Mouse (Mus musculus) forebrain, embryonic 11.5 days (tissue): ENCODE results near the gene Lcn3. TPM values are rescaled to one million over a fixed set of nuclear protein-coding genes. Genes with fewer than 3 reads are reported as not detected.
"Not testable (repeated sequence)": the region's sequence is repeated elsewhere in the genome, so short reads cannot be mapped to it uniquely, and the experiment has no call there.

Experiments used
- ATAC-seq: fragments of 200-750 bp; cut with Nextera tagmentation; replicated peaks from 2 replicates; pipeline ENCODE4 v1.8.0; 2017; ENCODE audit warnings: moderate TSS enrichment; ENCODE audit not compliant: low FRiP score
- DNase-seq: peaks from one replicate; pipeline ENCODE4 v3.0.0-alpha.2; 2017; ENCODE audit warnings: low spot score
- H3K27ac ChIP-seq: fragments of 300-500 bp; sonication (generic); 2 replicates; pipeline ENCODE4 v1.5.1; 2014; ENCODE audit warnings: low read depth, low read length
- H3K27me3 ChIP-seq: fragments of 300-500 bp; sonication (generic); 2 replicates; pipeline ENCODE4 v1.6.1; 2014; ENCODE audit warnings: mild to moderate bottlenecking, low read length, mixed read lengths; ENCODE audit not compliant: control insufficient read depth, insufficient read depth
- H3K36me3 ChIP-seq: fragments of 300-500 bp; sonication (generic); 2 replicates; pipeline ENCODE4 v1.6.1; 2014; ENCODE audit warnings: mild to moderate bottlenecking, low read length, moderate library complexity, mixed read lengths; ENCODE audit not compliant: control insufficient read depth, insufficient read depth
- H3K4me1 ChIP-seq: fragments of 300-500 bp; sonication (generic); replicated peaks from 2 replicates; pipeline ENCODE4 v1.6.1; 2014; ENCODE audit warnings: low read length, mixed read lengths; ENCODE audit not compliant: control insufficient read depth, insufficient read depth
- H3K4me2 ChIP-seq: fragments of 300-500 bp; sonication (generic); 2 replicates; pipeline ENCODE4 v1.6.1; 2014; ENCODE audit warnings: low read depth, mild to moderate bottlenecking, low read length, moderate library complexity, mixed read lengths; ENCODE audit not compliant: severe bottlenecking
- H3K4me3 ChIP-seq: fragments of 300-500 bp; sonication (generic); 2 replicates; pipeline ENCODE4 v1.5.1; 2014; ENCODE audit warnings: low read depth, low read length
- H3K9ac ChIP-seq: fragments of 300-500 bp; sonication (generic); 2 replicates; pipeline ENCODE4 v1.6.1; 2014; ENCODE audit warnings: low read length
- H3K9me3 ChIP-seq: fragments of 300-500 bp; sonication (generic); 2 replicates; pipeline ENCODE4 v1.6.1; 2016; ENCODE audit warnings: low read length, mixed read lengths; ENCODE audit not compliant: control insufficient read depth
- WGBS: fragments of 180-500 bp; shearing (Covaris S2); extraction: QIAGEN DNeasy Blood & Tissue Kit; methylation state at CpG from one replicate; pipeline ENCODE4 v1.1.7; 2014; 5-methylcytosine and 5-hydroxymethylcytosine counted together
- polyA plus RNA-seq: library from polyadenylated mRNA; unstranded; fragments of >200 nt; fragmentation: Nextera tagmentation; extraction: Ambion mirVana; gene quantifications from 2 replicates; pipeline ENCODE4 v1.2.1, GENCODE M21; 2014

Lcn3 gene
- polyA plus RNA-seq, 1 experiment from 2014 or later: not detected

GRCm38 (mm10) chr2:25798065-25798464 is 32.7 kb downstream of the Lcn3 start:
- H3K36me3 ChIP-seq: no peaks in the 10 kb centered on the region
- H3K9me3 ChIP-seq: no peaks in the 10 kb centered on the region
- no peak for DNase-seq
- H3K27me3 ChIP-seq: no peaks in the 10 kb centered on the region
- H3K4me2 ChIP-seq: no peak overlapping the region
- no peak for ATAC-seq
- no peaks in the 10 kb centered on the region; the same call in 1 of the 2 replicates for H3K4me1 ChIP-seq
- H3K9ac ChIP-seq: no peak overlapping the region
- 63% methylated on average over 5 of the region's 5 CpGs for WGBS
- no peak overlapping the region for H3K27ac ChIP-seq
- H3K4me3 ChIP-seq: no peak overlapping the region

GRCm38 (mm10) chr2:25811711-25812110 is 46.3 kb downstream of the Lcn3 start:
- no peak for ATAC-seq

GRCm38 (mm10) chr2:25813364-25813763 is 48.0 kb downstream of the Lcn3 start:
- no peak overlapping the region for H3K4me2 ChIP-seq
- no peak overlapping the region for H3K27ac ChIP-seq
- ATAC-seq (no peak), DNase-seq (no peak)
- no peaks in the 10 kb centered on the region for H3K4me1 ChIP-seq
- no peak overlapping the region for H3K9ac ChIP-seq
- no peak overlapping the region for H3K4me3 ChIP-seq
- H3K9me3 ChIP-seq: no peaks in the 10 kb centered on the region
- 82% methylated on average over 5 of the region's 5 CpGs for WGBS
- H3K27me3 ChIP-seq: no peaks in the 10 kb centered on the region
- no peaks in the 10 kb centered on the region for H3K36me3 ChIP-seq

More at GRCm38 (mm10) chr2:25811711-25812110, 46.3 kb downstream of the Lcn3 start:
- no peak for DNase-seq
- Histone ChIP-seq H3K4me2 (no peak overlapping the region), H3K4me1 (no peaks in the 10 kb centered on the region), H3K27me3 (no peaks in the 10 kb centered on the region), H3K4me3 (no peak overlapping the region), H3K36me3 (no peaks in the 10 kb centered on the region), H3K9me3 (no peaks in the 10 kb centered on the region), H3K9ac (no peak overlapping the region), H3K27ac (no peak overlapping the region)
- 83% methylated on average over 2 of the region's 2 CpGs for WGBS

- 86% methylated on average over 1 of the region's 1 CpGs for WGBS
- DNase-seq, H3K27ac ChIP-seq, H3K27me3 ChIP-seq, H3K9ac ChIP-seq, H3K4me3 ChIP-seq, ATAC-seq, H3K36me3 ChIP-seq, H3K4me1 ChIP-seq, H3K4me2 ChIP-seq, H3K9me3 ChIP-seq: not testable (repeated sequence)
Measured at GRCm38 (mm10) chr2:25815748-25816147, 50.4 kb downstream of the Lcn3 start, which contains the start of gene Glt6d1. Glt6d1 (minus strand) TSS chr2:25815848.

Other genes with a start within 250 kb of the Lcn3 start
- gene Traf2, start 218.6 kb upstream of the Lcn3 start, polyA plus RNA-seq: 37.2 and 40.1 TPM in 2 replicates
- gene Edf1, start 207.7 kb upstream of the Lcn3 start, polyA plus RNA-seq: 353 and 371 TPM in 2 replicates
- gene Mamdc4, start 190.7 kb upstream of the Lcn3 start, polyA plus RNA-seq: 1.3 and 5.0 TPM in 2 replicates
- 144 and 164 TPM in 2 replicates for gene Phpt1, start 190.3 kb upstream of the Lcn3 start, polyA plus RNA-seq
- 0.28 and 0.69 TPM in 2 replicates for gene Ajm1, start 183.8 kb upstream of the Lcn3 start, polyA plus RNA-seq
- gene Rabl6, start 157.0 kb upstream of the Lcn3 start, polyA plus RNA-seq: 77.1 and 81.5 TPM in 2 replicates
- 0.13 and 0.21 TPM in 2 replicates for gene Ccdc183, start 147.9 kb upstream of the Lcn3 start, polyA plus RNA-seq
- 12.6 and 17.9 TPM in 2 replicates for gene Tmem141, start 143.6 kb upstream of the Lcn3 start, polyA plus RNA-seq
- 0.95 and 0.97 TPM in 2 replicates for gene Fcna, start 137.5 kb upstream of the Lcn3 start, polyA plus RNA-seq
- gene Lcn8, start 112.4 kb upstream of the Lcn3 start, polyA plus RNA-seq: not detected in 2 replicates
- gene Lcn5, start 107.6 kb upstream of the Lcn3 start, polyA plus RNA-seq: not detected in 2 replicates
- not detected in 2 replicates for gene Lcn6, start 88.8 kb upstream of the Lcn3 start, polyA plus RNA-seq
- gene Lcn10, start 82.8 kb upstream of the Lcn3 start, polyA plus RNA-seq: not detected in 2 replicates
- gene Obp2a, start 65.5 kb upstream of the Lcn3 start, polyA plus RNA-seq: not detected in 2 replicates
- gene Bmyc, start 58.8 kb upstream of the Lcn3 start, polyA plus RNA-seq: 68.5 and 71.2 TPM in 2 replicates
- not detected in 2 replicates for gene Obp2b, start 28.6 kb upstream of the Lcn3 start, polyA plus RNA-seq
- gene Lcn11, start 11.4 kb downstream of the Lcn3 start, polyA plus RNA-seq: not detected in 2 replicates
- not detected in 2 replicates for gene Gm13539, start 16.7 kb downstream of the Lcn3 start, polyA plus RNA-seq
- not detected in 2 replicates for gene Glt6d1, start 50.3 kb downstream of the Lcn3 start, polyA plus RNA-seq
- not detected in 2 replicates for gene Lcn9, start 57.6 kb downstream of the Lcn3 start, polyA plus RNA-seq
- not detected in 2 replicates for gene Sohlh1, start 81.7 kb downstream of the Lcn3 start, polyA plus RNA-seq
- gene Kcnt1, start 98.2 kb downstream of the Lcn3 start, polyA plus RNA-seq: 0.53 and 1.0 TPM in 2 replicates
- 55.6 and 58.3 TPM in 2 replicates for gene Camsap1, start 217.7 kb downstream of the Lcn3 start, polyA plus RNA-seq